Mouse (Mus musculus) cerebellum, adult 18-20 months (tissue): ENCODE results near the gene Olfr38.

Source experiments
- DNase-seq, 2 experiments: peaks; one replicate each; pipeline ENCODE4 v3.0.0; 2021

Gene Olfr38

GRCm38 (mm10) chr6:42756104-42756503 lies at the start of gene Olfr38:
Olfr38 (plus strand) TSS chr6:42756404.
- DNase-seq = no peak

DNA sequence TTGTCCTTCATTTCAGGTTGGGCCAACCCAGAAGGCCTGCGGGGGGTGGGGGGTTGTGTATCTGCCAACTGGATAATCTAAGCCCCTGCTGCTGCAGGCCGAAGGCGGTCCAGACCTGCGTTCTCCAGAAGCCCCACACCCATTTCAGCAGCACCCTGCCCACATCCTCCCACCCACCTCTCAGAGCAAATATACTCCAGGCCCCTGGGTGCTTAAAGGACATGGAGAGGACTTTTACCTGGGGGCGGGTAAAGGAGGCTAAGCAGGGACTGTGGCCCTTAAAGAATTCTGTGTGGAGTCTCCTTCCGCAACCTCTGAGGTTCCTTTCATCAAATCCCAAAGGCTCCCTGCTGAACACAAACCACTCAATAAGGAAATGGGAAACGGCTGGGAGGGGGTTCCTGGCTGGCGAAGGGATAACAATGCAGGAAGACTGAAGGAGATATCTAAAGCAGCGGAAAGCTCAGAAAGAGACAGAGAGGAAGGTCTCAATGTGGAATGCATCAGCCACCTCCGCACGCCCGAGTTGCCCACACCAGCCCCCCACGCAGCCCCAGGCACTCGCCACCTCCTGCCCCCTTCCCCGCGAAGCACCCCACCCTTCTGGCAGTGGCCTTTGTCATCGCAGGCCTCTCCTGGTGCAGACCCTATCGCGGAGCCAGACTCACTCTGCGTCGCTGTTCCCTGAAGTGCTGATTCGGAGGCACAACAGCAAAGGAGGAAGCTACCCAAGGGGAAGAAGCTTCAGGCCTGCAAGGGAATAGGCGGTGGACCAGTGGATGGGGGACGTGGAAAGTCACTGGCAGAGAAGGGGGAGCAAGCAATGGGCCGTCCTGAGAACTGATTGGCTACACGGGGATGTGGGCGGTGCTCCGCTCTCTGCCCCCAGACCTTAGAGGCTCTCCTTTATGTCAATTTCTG lies 46.7 kb upstream of the Olfr38 start, which contains the start of gene Tcaf1:
Gene Tcaf1, minus strand, starts transcription at position 798 of the 921 bp plus-strand sequence.
- DNase-seq = peak; percentile 88 to 95

- no peak for DNase-seq
Observed at GRCm38 (mm10) chr6:42714668-42715067, 41.5 kb upstream of the Olfr38 start.

DNA sequence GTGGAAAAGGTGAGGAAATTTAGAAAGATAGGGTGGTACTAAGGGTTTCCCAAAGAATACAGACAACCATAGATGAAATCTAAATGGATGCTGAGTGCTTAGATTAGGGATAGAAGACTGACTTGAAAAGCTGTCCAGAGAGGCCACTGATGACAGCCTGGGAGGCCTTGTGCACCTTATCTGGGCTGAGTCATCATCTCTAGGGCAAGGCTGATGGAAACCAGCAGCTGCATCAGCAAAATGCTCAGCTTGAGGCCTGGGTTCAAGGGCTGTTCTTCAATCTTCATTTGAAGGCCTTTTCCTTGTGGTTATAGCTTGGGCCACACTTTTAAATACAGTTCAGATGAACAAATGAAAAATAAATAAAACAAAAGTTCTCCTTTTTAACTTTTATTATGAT lies 38.2 kb upstream of the Olfr38 start:
- DNase-seq = no peak

GRCm38 (mm10) chr6:42739071-42739470 lies 17.1 kb upstream of the Olfr38 start, which contains the start of gene Olfr453:
Olfr453 (plus strand) TSS chr6:42739371.
- DNase-seq = no peak

GRCm38 (mm10) chr6:42742303-42742702 lies 13.9 kb upstream of the Olfr38 start:
- no peak for DNase-seq

GRCm38 (mm10) chr6:42747846-42748245 lies 8.4 kb upstream of the Olfr38 start:
- DNase-seq = no peak

- DNase-seq = no peak
Observed at GRCm38 (mm10) chr6:42777066-42777465, 20.9 kb downstream of the Olfr38 start.

DNA sequence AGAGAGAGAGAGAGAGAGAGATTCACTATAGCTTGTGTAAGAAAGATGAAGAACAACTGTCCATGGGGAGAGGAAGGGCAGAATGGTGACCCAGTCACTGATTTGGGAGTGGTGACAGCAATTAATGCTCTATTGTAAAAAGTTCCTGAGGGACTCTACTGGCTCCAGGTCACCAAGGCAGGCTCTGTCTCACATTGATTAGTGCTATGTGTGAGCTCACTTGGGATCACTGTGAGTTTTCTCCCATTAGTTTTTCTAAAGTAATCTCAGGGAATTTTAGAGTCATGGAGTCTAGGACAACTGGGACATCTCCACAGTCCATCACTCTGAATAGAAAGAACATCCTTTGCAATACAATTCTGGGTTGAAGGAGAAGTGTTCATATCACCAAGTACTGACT lies 28.6 kb downstream of the Olfr38 start, which contains the start of gene Olfr452:
Gene Olfr452, plus strand, starts transcription at position 301 of the 400 bp plus-strand sequence.
- DNase-seq = no peak

DNA sequence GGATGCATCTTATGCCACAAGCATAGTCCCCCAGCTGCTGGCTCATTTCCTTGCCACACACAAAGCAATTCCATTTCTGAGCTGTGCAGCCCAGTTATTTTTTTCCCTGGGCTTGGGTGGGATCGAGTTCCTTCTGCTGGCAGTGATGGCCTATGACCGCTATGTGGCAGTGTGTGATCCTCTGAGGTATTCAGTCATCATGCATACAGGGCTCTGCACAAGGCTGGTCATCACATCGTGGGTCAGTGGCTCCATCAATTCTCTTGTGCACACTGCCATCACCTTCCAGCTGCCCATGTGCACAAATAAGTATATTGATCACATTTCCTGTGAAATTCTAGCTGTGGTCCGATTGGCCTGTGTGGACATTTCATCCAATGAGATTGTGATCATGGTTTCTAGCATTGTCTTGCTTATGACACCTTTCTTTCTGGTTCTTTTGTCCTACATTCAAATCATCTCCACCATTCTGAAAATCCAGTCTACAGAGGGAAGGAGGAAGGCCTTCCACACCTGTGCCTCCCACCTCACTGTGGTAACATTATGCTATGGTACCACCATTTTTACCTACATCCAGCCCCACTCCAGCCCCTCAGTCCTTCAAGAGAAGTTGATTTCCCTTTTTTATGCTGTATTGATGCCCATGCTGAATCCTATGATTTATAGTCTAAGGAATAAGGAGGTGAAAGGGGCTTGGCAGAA lies 34.2 kb downstream of the Olfr38 start:
- DNase-seq = no peak

DNA sequence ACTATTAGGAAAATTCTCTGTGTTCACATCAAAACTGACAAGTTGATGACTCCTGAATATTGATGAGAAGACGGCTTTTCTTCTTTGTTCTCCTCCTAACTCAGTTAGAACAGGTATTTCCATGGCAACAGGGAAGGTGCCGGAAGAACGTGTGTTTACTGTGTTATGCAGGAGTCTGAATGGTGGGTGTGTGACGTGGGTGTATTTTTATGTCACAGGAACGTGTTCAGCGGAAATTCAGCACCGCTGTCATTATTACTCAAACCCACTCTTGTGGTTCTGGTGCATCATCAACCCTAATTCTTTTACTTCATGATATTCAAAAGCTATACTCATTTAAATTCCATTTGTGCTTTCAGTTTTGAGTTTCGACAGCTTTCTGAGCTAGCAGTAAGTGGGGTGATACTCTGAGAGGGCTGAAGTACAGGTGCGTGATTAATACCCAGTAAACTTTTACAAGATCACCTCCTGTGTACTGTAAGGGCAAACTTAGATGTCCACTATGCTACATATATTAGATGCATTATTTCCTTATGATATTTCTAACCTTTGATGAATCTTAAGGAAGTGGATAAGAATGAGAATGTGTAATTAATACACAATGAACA lies 34.8 kb downstream of the Olfr38 start:
- no peak for DNase-seq

DNA sequence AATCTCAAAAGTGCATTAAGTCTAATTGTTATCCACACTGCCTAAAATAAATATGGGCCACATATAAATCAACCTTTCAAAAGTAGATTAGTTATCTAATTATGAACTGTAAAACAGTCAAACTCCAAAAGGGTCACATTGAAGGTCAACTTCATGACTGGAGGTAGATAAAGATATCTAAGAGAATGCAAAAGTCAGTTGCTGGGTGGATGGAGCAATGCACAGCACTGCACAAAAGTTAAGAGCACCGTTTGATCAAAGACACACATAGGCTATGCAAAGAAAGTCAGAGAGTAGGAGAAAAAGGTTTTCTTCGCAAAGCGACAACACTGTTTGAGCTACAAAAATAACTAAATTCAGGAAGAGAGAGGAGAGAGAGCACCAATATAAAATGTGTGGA lies 38.8 kb downstream of the Olfr38 start:
- no peak for DNase-seq

DNA sequence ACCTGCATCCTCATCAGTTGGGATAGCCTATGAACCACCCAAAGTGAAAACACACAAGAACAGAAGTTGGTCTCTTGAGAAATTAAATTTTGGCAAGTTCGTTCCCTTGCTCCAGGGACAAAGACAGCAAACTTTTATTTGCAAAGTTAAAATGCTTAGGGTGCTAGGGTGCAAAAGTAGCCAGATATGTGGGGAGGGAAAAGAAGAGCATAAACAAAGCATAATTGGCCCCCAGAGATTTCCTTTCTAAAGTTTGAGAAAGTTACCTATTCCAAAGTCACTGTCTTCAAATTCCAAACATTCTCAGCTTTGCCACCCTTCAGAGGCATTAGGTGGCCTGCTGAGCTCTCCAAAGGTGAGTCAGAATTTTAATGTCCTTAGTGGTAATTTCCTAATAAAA lies 55.4 kb downstream of the Olfr38 start, which contains the start of gene Olfr450:
Gene Olfr450, plus strand, starts transcription at position 301 of the 400 bp plus-strand sequence.
- no peak for DNase-seq
